Comparison of ENCODE assay signal across 8 mouse cellular contexts in the genomic region with DNA sequence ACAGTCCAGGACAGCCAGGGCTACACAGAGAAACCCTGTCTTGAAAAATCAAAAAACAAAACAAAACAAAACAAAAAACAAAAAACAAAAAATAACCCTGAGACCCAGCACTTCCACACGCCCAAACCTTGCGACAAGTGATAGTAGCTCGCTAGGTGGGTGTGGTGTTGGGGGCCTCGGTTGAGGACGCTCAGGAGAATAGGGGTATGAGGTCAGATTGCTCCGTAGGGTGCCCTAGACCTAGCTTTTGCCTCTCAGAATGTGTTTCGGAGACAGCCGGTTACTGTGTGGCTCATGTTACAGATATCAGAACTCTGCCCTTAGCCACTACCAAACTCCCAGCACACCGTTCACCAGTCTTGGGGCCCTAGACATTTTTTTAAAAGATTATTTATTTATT. TPM values are rescaled to one million over a fixed set of nuclear protein-coding genes. Genes with fewer than 3 reads are reported as not detected.
A peak's percentile ranks its signal among the peaks of the same experiment; 100 is the strongest.
DNase-seq lines count a peak whose midpoint lies in the region; ATAC-seq and TF ChIP-seq lines count a peak whose summit lies in the region.

No protein-coding gene starts in this region.

- no peaks in the 10 kb centered on the region for H3K27me3 ChIP-seq in heart, embryonic 12.5 days (replicated peaks)
- no peaks in the 10 kb centered on the region for H3K27me3 ChIP-seq in midbrain, embryonic 10.5 days (ENCODE audit: low read depth, poor library complexity, severe bottlenecking)
- no peaks in the 10 kb centered on the region for H3K27me3 ChIP-seq in midbrain, postnatal 0 days (ENCODE audit: insufficient read depth, low read length)
- H3K27me3 ChIP-seq in intestine, postnatal 0 days (replicated peaks; ENCODE audit: control insufficient read depth, insufficient read depth, low read length): no peaks in the 10 kb centered on the region
- H3K27me3 ChIP-seq in stomach, embryonic 15.5 days (replicated peaks): no peaks in the 10 kb centered on the region

- no peak for DNase-seq in heart, postnatal 10 days
- no peak for DNase-seq in midbrain, embryonic 10.5 days (ENCODE audit: low spot score)
- DNase-seq in midbrain, postnatal 0 days (ENCODE audit: low spot score): no peak
- DNase-seq in T-cell, adult 2 months (ENCODE audit: low spot score): no peak
- no peak for DNase-seq in embryo, embryonic 11 days

- ATAC-seq in heart, embryonic 12.5 days (ENCODE audit: insufficient number of reproducible peaks, low FRiP score): 0 out of 2 replicates have a peak, but pooled peaks have one; percentile 16
- ATAC-seq in midbrain, postnatal 0 days (ENCODE audit: low FRiP score): no peak
- no peak for ATAC-seq in intestine, postnatal 0 days
- ATAC-seq in stomach, embryonic 15.5 days (ENCODE audit: insufficient read depth, low FRiP score, low read depth): 0 out of 2 replicates have a peak, but pooled peaks have one; percentile 30

- H3K36me3 ChIP-seq in heart, embryonic 12.5 days: peaks cover 8% of the 10 kb centered on the region
- H3K36me3 ChIP-seq in midbrain, embryonic 10.5 days: peaks cover 8% of the 10 kb centered on the region
- peaks cover 2% of the 10 kb centered on the region for H3K36me3 ChIP-seq in midbrain, postnatal 0 days (ENCODE audit: insufficient read depth, low read length)
- peaks cover 7% of the 10 kb centered on the region; the same call in 1 of the 2 replicates for H3K36me3 ChIP-seq in intestine, postnatal 0 days (ENCODE audit: control insufficient read depth, insufficient read depth)
- H3K36me3 ChIP-seq in stomach, embryonic 15.5 days: peaks cover 2% of the 10 kb centered on the region; the same call in 1 of the 2 replicates

- H3K9ac ChIP-seq in heart, embryonic 12.5 days: peak overlapping the region; percentile 63; the same call in 1 of the 2 replicates
- H3K9ac ChIP-seq in midbrain, postnatal 0 days (replicated peaks; ENCODE audit: low read length, poor library complexity, severe bottlenecking): no peak overlapping the region
- H3K9ac ChIP-seq in intestine, postnatal 0 days (ENCODE audit: low read depth, low read length): no peak overlapping the region
- no peak overlapping the region for H3K9ac ChIP-seq in stomach, embryonic 15.5 days

- no peaks in the 10 kb centered on the region for H3K9me3 ChIP-seq in heart, embryonic 12.5 days (replicated peaks)
- no peaks in the 10 kb centered on the region for H3K9me3 ChIP-seq in midbrain, embryonic 10.5 days (replicated peaks)
- no peaks in the 10 kb centered on the region for H3K9me3 ChIP-seq in midbrain, postnatal 0 days (ENCODE audit: low read length)
- H3K9me3 ChIP-seq in intestine, postnatal 0 days (ENCODE audit: control insufficient read depth): no peaks in the 10 kb centered on the region
- H3K9me3 ChIP-seq in stomach, embryonic 15.5 days: no peaks in the 10 kb centered on the region

- H3K4me2 ChIP-seq in heart, embryonic 12.5 days: peak overlapping the region; percentile 68
- no peak overlapping the region for H3K4me2 ChIP-seq in midbrain, postnatal 0 days (ENCODE audit: low read depth, low read length, poor library complexity, severe bottlenecking)
- H3K4me2 ChIP-seq in intestine, postnatal 0 days (replicated peaks; ENCODE audit: low read depth): peak overlapping the region; percentile 71
- H3K4me2 ChIP-seq in stomach, embryonic 15.5 days: peak overlapping the region; percentile 75

- no peak overlapping the region for H3K27ac ChIP-seq in heart, embryonic 12.5 days (ENCODE audit: poor library complexity, severe bottlenecking)
- peak overlapping the region; percentile 79; the same call in 1 of the 2 replicates for H3K27ac ChIP-seq in midbrain, embryonic 10.5 days (replicated peaks)
- H3K27ac ChIP-seq in midbrain, postnatal 0 days (ENCODE audit: low read depth, low read length): no peak overlapping the region
- no peak overlapping the region; the same call in 1 of the 2 replicates for H3K27ac ChIP-seq in intestine, postnatal 0 days (ENCODE audit: low read depth, low read length)
- H3K27ac ChIP-seq in stomach, embryonic 15.5 days: no peak overlapping the region

- TF ChIP-seq CTCF in midbrain, postnatal 0 days (IDR thresholded peaks at IDR 0.05): no peak
- no peak for TF ChIP-seq CTCF in intestine, postnatal 0 days (IDR thresholded peaks at IDR 0.05; ENCODE audit: low read depth)

- H3K4me3 ChIP-seq in heart, embryonic 12.5 days: peak overlapping the region; percentile 51; the same call in 1 of the 2 replicates
- peak overlapping the region; percentile 58 for H3K4me3 ChIP-seq in midbrain, embryonic 10.5 days
- H3K4me3 ChIP-seq in midbrain, postnatal 0 days (ENCODE audit: low read depth, low read length): no peak overlapping the region
- H3K4me3 ChIP-seq in intestine, postnatal 0 days (ENCODE audit: low read depth, low read length): peak overlapping the region; percentile 35; the same call in 1 of the 2 replicates
- peak overlapping the region; percentile 51; the same call in 1 of the 2 replicates for H3K4me3 ChIP-seq in stomach, embryonic 15.5 days (replicated peaks)

- intact Hi-C loops in heart, postnatal 10 days (cut with DNase I): loop anchor here (1.0 kb wide), 1 partner anchor 23 kb away; no protein-coding TSS in a partner anchor

- peaks cover 5% of the 10 kb centered on the region for H3K4me1 ChIP-seq in heart, embryonic 12.5 days (replicated peaks)
- H3K4me1 ChIP-seq in midbrain, embryonic 10.5 days: peaks cover 17% of the 10 kb centered on the region
- H3K4me1 ChIP-seq in midbrain, postnatal 0 days (ENCODE audit: insufficient read depth, low read length): peaks cover 4% of the 10 kb centered on the region; the same call in 1 of the 2 replicates
- no peaks in the 10 kb centered on the region for H3K4me1 ChIP-seq in intestine, postnatal 0 days (replicated peaks; ENCODE audit: control insufficient read depth, insufficient read depth, low read length)
- peaks cover 9% of the 10 kb centered on the region for H3K4me1 ChIP-seq in stomach, embryonic 15.5 days

- 76% methylated on average over 9 of the region's 9 CpGs for WGBS in heart, embryonic 12.5 days
- WGBS in midbrain, embryonic 10.5 days: 82% methylated on average over 9 of the region's 9 CpGs
- WGBS in midbrain, postnatal 0 days: 82% methylated on average over 9 of the region's 9 CpGs
- WGBS in intestine, postnatal 0 days: 80% methylated on average over 9 of the region's 9 CpGs
- 73% methylated on average over 9 of the region's 9 CpGs for WGBS in stomach, embryonic 15.5 days

RNA-seq across cellular contexts. Expression of gene Fam167b, which starts 7.4 kb away (rescaled TPM):
- polyA plus RNA-seq in heart, embryonic 12.5 days (2016; fragmentation: Nextera tagmentation; extraction: Ambion mirVana): 4.3 and 4.7 TPM in 2 replicates
- 1 to 10 TPM; 1.7 to 1.9 TPM for total RNA-seq in heart, postnatal 10 days (2021)
- 0.50 and 1.5 TPM in 2 replicates for polyA plus RNA-seq in midbrain, embryonic 10.5 days (2016; fragmentation: Nextera tagmentation; extraction: Ambion mirVana)
- total RNA-seq in midbrain, postnatal 0 days (2014; rRNA removed): not detected in 2 replicates
- not detected in 2 replicates for polyA plus RNA-seq in midbrain, postnatal 0 days (2015; fragmentation: Nextera tagmentation; extraction: Ambion mirVana)
- polyA plus RNA-seq in intestine, postnatal 0 days (2015; fragmentation: Nextera tagmentation; extraction: Ambion mirVana): 1.4 and 1.7 TPM in 2 replicates
- polyA plus RNA-seq in stomach, embryonic 15.5 days (2015; fragmentation: Nextera tagmentation; extraction: Ambion mirVana): 3.5 and 3.9 TPM in 2 replicates

RNA-seq across cellular contexts. Expression of gene Lck, which starts 12.3 kb away (rescaled TPM):
- 3.5 and 4.1 TPM in 2 replicates for polyA plus RNA-seq in heart, embryonic 12.5 days (2016; fragmentation: Nextera tagmentation; extraction: Ambion mirVana)
- total RNA-seq in heart, postnatal 10 days (2021): 1 to 10 TPM; 2.1 to 3.9 TPM
- polyA plus RNA-seq in midbrain, embryonic 10.5 days (2016; fragmentation: Nextera tagmentation; extraction: Ambion mirVana): 4.7 and 7.2 TPM in 2 replicates
- 17.5 and 20.4 TPM in 2 replicates for total RNA-seq in midbrain, postnatal 0 days (2014; rRNA removed)
- polyA plus RNA-seq in midbrain, postnatal 0 days (2015; fragmentation: Nextera tagmentation; extraction: Ambion mirVana): 17.5 and 20.7 TPM in 2 replicates
- polyA plus RNA-seq in intestine, postnatal 0 days (2015; fragmentation: Nextera tagmentation; extraction: Ambion mirVana): 3.0 and 3.1 TPM in 2 replicates
- 6.3 and 6.9 TPM in 2 replicates for polyA plus RNA-seq in stomach, embryonic 15.5 days (2015; fragmentation: Nextera tagmentation; extraction: Ambion mirVana)

RNA-seq across cellular contexts. Expression of gene Eif3i, which starts 14.7 kb away (rescaled TPM):
- polyA plus RNA-seq in heart, embryonic 12.5 days (2016; fragmentation: Nextera tagmentation; extraction: Ambion mirVana): 155 and 156 TPM in 2 replicates
- 100 to 1,000 TPM; 143 to 144 TPM for total RNA-seq in heart, postnatal 10 days (2021)
- 261 and 293 TPM in 2 replicates for polyA plus RNA-seq in midbrain, embryonic 10.5 days (2016; fragmentation: Nextera tagmentation; extraction: Ambion mirVana)
- 282 and 300 TPM in 2 replicates for total RNA-seq in midbrain, postnatal 0 days (2014; rRNA removed)
- 213 and 222 TPM in 2 replicates for polyA plus RNA-seq in midbrain, postnatal 0 days (2015; fragmentation: Nextera tagmentation; extraction: Ambion mirVana)
- 139 and 144 TPM in 2 replicates for polyA plus RNA-seq in intestine, postnatal 0 days (2015; fragmentation: Nextera tagmentation; extraction: Ambion mirVana)
- polyA plus RNA-seq in stomach, embryonic 15.5 days (2015; fragmentation: Nextera tagmentation; extraction: Ambion mirVana): 263 and 265 TPM in 2 replicates

RNA-seq across cellular contexts. Expression of gene Tmem234, which starts 14.7 kb away (rescaled TPM):
- polyA plus RNA-seq in heart, embryonic 12.5 days (2016; fragmentation: Nextera tagmentation; extraction: Ambion mirVana): 139 and 153 TPM in 2 replicates
- 10 to 100 TPM; 61.7 to 63.5 TPM for total RNA-seq in heart, postnatal 10 days (2021)
- 226 and 231 TPM in 2 replicates for polyA plus RNA-seq in midbrain, embryonic 10.5 days (2016; fragmentation: Nextera tagmentation; extraction: Ambion mirVana)
- total RNA-seq in midbrain, postnatal 0 days (2014; rRNA removed): 146 and 189 TPM in 2 replicates
- 210 and 232 TPM in 2 replicates for polyA plus RNA-seq in midbrain, postnatal 0 days (2015; fragmentation: Nextera tagmentation; extraction: Ambion mirVana)
- 135 and 146 TPM in 2 replicates for polyA plus RNA-seq in intestine, postnatal 0 days (2015; fragmentation: Nextera tagmentation; extraction: Ambion mirVana)
- polyA plus RNA-seq in stomach, embryonic 15.5 days (2015; fragmentation: Nextera tagmentation; extraction: Ambion mirVana): 194 and 200 TPM in 2 replicates

RNA-seq across cellular contexts. Expression of gene Dcdc2b, which starts 28.3 kb away (rescaled TPM):
- 0.82 and 1.4 TPM in 2 replicates for polyA plus RNA-seq in heart, embryonic 12.5 days (2016; fragmentation: Nextera tagmentation; extraction: Ambion mirVana)
- total RNA-seq in heart, postnatal 10 days (2021): under 1 TPM; 0.52 to 0.84 TPM
- 2.1 and 2.9 TPM in 2 replicates for polyA plus RNA-seq in midbrain, embryonic 10.5 days (2016; fragmentation: Nextera tagmentation; extraction: Ambion mirVana)
- 0.82 and 3.9 TPM in 2 replicates for total RNA-seq in midbrain, postnatal 0 days (2014; rRNA removed)
- polyA plus RNA-seq in midbrain, postnatal 0 days (2015; fragmentation: Nextera tagmentation; extraction: Ambion mirVana): 2.7 and 4.4 TPM in 2 replicates
- polyA plus RNA-seq in intestine, postnatal 0 days (2015; fragmentation: Nextera tagmentation; extraction: Ambion mirVana): 1.1 and 1.2 TPM in 2 replicates
- polyA plus RNA-seq in stomach, embryonic 15.5 days (2015; fragmentation: Nextera tagmentation; extraction: Ambion mirVana): 1.7 and 2.4 TPM in 2 replicates

Comparison
In these comparisons a context has a peak if more than half of its experiments do, and no peak if none do; other contexts are left out.
1. ATAC-seq: peak in heart, embryonic 12.5 days (single experiment) and stomach, embryonic 15.5 days (single experiment); none in midbrain, postnatal 0 days (single experiment) and intestine, postnatal 0 days (single experiment).